Mouse (Mus musculus) CD4-positive, CD25-positive, alpha-beta regulatory T cell, adult 2 months (primary cell): Measurements from ENCODE around the gene Kif2a.
A peak's percentile ranks its signal among the peaks of the same experiment; 100 is the strongest.

Experiments used
- DNase-seq: peaks from one replicate; pipeline ENCODE4 v3.0.0-alpha.2; 2012; ENCODE audit warnings: low read depth, low spot score

Kif2a gene

DNA sequence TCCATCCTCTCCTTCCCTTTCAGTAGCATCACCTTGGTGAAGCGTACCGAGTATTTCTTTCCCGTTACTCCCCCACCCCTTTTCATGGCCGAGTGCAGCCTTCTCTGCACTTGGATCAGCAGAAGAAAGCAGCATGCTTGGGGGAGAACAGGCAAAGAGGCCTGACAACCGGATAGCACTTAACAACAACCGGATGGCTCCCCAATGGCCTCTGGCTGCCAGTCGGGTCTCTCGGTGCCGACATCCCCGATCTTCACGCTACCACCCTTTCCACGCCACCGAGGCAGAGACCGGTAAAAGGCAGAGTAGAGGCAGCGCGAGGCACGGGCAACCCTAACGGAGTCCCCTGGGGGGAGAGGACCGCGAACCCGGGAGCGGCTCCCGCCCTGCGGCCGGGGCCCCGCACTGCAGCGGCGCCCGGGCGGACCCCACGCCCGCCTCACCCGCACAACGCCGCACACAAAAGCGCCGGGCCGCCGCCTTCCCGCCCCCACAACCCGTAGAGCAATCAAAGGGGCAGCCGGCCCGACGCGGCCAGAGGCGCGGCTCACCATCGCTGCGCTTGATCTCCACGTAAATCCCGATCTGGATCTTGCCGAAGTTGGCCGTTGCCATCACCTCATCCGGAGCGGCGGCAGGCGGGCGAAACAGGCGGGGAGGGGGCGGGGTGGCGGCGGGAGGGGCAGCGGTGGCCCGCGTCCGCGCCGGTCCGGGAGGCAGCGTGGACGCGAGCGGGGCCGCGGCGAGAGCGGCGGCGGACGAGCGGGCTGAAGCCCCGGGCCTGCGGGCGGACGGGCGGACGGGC lies at the start of gene Kif2a:
Gene Kif2a, minus strand, starts transcription at position 666 of the 805 bp plus-strand sequence.
- peak; percentile 61 for DNase-seq

DNA sequence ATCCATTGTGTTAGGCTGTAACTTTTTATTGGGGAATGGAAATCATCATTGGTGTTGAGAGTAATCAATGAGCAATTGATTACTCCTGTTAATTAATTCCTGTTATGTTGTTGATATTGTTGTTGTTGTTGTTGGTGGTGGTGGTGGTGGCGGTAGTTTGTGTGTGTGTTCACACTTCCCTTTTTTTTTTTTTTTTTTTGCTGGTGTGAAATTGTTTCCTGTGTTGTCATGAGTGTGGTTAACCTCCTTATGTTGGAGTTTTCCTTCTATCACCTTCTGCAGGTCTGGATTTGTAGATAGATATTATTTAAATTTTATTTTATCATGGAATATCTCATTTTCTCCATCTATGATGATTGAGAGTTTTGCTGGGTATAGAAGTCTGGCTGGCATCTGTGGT lies 47.1 kb upstream of the Kif2a start:
- DNase-seq: no peak

DNA sequence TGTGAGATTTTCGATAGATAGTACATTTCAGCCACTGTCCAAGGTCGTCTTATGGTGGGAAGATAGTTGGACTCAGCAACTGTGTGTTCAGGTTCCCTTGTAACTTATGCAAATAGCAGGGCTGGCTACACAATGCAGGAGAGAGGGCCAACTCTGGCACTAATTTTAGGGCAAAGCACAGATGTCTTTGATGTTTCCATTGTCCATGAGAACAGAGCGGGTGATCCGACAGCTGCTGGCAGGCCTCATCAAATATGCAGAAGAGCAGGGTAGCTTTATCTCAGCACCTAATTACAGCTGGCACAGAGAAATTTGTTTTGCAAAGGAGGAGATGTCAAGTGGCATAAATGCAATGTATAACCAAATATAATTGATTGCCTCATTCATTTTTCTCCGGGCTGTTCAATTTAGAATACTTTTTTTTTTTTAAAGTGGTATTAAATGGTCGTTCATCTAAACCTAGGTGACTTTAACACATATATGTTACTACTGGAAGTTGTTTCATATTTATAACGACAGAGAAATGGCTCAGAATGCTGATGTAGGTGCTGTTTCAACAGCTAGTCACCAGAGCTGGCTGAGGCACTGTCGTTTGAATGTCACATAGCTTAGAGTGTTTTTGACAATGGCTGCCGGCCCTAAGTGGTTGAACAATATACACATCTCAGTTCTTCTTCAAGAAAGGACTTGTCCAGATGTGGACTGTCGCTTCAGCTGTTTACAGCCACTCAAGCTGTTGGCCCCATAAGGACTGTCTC lies 43.4 kb upstream of the Kif2a start:
- no peak for DNase-seq

DNA sequence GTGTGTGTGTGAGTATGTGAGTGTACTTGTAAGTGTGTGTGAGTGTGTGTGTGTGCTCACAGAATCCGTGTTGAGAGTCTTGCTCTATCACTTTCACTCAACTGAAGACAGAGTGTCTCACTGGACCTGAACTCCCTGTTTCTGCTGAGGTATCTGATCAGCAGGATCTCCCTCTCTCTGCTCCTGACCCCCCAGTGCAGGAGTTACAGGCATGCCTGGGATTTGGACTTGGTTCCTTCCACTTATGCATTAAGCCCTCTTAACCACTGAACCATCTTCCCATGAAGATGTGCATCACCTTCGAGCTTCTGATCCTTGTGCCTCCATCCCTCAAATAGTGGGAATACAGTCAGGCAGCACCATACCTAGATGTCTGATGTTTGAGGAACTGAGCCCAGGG lies 42.3 kb upstream of the Kif2a start:
- no peak for DNase-seq

DNA sequence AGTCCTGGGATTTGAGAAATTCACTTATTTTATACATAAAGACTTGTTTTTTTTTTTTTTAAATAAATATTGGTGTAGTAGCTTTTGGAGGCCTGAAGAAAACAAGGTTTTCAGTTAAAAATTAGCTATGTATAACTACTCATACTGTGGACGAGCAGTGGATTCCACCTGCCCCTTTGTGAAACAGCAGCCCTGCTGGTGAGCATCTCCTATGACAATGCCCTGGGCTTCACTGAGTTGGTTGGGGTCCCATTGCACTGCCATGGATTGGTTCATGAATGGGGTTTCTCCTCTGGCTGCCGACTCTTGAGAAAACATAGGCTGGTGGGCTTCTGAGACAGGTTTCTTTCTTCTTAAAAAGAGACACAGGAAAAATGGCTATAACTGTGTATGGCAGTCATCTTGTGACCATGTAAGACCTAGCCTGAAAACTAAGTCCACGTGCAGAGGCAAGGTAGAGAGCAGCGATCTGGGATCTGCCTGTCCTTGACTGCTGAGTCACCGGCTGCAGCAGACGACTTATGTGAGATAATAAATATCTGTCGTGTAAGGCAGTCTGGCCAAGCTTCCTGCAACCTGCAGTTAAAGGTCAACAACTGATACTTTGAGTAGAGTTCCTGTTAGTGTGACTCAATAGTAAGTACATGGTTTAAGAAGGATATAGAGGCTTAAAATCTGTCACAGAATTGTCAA lies 41.3 kb upstream of the Kif2a start:
- no peak for DNase-seq

DNA sequence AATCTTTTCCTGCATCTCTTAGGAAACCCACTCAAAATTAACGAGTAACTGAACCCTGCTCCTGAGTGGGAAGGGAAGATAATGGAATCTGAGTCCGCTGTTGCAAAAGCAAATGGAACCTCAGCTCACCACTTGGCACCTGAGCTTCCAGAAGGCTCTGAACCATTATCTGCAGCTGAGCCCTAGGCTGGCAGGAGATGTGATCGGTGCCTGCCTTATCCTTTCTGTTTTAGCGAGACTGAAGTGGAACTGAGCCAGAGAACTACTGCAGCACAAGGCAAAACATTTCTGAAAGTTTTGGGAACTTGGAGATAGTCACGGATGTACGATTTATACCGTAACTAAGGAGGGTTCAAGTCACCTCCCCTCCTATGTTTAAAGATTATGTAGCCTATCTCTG lies 38.2 kb upstream of the Kif2a start:
- DNase-seq: no peak

DNA sequence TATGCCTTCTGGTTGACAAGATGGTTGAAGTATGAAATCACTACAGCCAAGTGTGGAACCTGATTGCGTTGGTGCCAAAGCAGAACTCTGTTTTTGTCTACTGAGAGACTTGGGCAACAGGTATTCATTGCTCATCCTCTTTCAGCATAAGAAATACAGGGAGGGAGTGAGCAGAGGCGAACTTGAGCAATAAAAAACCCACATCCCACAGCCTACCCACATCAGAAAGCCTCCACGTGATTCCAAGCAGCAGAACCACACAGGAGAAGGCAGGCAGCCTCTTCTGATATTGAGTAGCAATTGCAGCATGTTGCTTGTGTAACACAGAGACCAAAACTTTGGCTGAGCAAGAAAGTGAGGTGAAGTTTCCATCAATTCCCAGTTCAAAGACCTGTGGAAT lies 37.5 kb upstream of the Kif2a start:
- DNase-seq: peak; percentile 74

DNA sequence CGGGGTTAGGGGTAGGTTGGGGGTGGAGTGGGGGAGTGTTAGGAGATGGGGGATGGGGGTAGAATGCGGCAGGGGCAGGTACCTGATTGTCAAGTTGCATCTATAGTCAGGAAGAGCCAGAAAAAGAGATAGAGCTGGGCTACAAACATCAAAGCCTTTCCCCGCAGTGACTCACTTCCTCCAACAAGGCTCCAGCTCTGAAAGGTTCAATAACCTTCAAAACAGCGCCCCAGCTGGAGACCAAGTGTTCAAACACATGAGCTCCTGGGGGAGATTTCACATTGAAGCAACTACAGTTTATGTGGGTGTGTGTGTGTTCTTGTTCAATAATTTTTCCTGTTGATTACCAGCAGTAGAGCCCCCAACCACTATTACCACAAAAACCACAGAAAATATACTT lies 34.4 kb upstream of the Kif2a start:
- DNase-seq: peak; percentile 88

DNA sequence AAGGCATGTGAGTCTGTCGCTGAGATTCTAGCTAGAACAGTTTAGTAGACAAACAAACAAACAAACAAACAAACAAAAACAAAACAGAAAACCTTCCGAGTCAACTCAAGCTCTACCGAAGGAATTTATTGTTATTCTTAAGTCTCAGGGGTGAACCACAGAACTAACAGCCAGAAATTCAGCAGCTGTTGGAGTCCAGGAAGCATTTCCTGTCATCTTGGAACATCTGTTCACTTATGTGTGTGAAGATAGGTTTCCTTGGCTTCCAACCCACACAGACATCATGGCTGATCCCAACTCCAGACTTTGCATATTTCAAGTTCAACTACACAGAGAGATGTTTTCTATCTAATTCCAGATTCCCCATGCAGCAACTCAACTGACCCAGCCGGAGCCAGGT lies 32.6 kb upstream of the Kif2a start:
- no peak for DNase-seq

DNA sequence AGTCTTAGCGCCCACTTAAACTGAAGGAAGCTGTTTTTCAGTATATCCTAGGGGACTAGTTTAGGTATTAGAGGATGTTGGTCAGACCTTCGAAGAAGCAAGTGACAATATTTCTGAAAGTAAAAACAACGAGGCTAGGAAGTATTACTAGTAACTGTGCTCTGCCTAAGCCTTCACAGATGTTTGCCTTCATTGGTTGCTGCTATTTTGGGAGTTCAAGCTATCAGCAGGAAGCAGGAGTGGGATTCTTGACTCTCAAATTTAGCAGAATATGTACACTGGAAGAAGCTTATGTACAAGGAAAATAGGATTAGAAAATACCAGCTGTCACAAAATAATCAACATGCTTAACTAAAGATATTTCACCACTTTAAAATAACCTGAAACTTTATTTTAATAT lies 29.4 kb upstream of the Kif2a start:
- DNase-seq: no peak

DNA sequence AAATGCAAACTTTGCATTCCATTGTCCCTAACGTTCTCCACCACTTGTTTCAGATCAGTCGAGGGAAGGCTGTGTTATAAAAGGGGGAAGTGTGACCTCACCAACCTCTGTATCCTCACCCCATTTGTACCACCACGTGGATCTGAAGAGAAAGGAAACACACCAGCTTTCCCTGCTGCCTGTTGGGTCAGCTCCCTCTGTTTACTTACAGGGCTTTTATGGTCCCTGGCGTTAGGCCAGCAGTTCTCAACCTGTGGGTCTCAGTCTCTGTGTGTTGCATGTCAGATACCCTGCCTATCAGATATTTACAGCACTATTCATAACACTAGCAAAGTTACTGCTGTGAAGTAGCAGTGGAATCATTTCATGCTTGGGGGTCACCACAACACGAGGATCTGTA lies 22.3 kb upstream of the Kif2a start:
- no peak for DNase-seq

DNA sequence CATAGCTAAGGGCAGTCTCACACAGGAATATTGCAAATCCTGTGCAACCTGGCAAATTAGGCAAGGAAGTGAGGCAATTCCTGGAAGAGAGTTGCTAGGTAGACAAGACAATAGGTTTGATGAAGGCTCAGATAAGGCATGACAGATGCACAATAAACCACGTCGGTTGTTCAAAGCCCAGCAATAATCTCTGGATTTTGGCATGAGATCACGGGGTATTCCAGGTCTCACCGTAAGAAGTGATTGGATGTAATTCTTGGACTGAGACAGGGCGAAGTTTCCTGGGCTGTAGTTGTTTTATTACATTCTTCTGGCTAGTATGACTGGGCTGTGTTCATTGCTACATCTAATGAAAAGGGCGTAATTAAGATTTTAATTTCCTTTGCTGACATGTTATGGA lies 20.6 kb upstream of the Kif2a start:
- no peak for DNase-seq

DNA sequence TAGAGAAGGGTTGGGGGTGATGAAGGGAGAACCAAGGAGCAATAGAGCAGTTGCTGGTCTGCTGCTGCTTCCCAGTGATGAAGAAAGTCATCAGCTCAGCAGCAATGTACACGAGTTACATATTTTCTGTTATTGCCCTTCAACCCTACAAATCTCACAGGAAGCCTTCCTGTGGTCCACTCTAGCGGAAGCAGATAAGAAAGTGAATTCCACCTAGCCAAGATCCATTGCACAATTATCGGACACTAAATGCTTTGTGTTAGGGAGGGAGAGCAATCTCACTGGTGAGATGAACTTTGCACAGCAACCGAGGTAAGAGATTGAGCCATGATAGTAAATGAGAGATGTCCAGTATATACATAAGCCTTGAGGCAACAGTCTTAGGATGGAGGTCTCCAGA lies 17.6 kb upstream of the Kif2a start:
- DNase-seq: no peak

DNA sequence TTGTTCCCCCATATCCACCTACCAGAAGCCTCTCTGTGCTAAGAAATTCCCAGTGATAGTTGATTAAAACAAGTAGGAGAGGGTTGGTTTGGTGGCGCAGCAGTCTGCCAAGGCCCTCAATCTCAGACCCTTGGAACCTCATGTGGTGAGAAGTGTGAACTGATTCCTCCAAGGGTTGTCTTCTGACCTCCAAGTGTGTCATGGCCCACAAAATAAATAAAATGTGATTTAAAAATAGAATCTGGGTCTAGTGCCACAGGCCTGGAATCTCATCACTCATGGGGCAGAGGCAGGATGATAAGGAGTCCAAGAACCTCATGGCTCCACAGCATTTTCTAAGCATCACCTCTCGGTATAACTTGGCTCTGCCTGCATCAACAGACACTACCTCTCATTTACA lies 16.4 kb upstream of the Kif2a start:
- no peak for DNase-seq

DNA sequence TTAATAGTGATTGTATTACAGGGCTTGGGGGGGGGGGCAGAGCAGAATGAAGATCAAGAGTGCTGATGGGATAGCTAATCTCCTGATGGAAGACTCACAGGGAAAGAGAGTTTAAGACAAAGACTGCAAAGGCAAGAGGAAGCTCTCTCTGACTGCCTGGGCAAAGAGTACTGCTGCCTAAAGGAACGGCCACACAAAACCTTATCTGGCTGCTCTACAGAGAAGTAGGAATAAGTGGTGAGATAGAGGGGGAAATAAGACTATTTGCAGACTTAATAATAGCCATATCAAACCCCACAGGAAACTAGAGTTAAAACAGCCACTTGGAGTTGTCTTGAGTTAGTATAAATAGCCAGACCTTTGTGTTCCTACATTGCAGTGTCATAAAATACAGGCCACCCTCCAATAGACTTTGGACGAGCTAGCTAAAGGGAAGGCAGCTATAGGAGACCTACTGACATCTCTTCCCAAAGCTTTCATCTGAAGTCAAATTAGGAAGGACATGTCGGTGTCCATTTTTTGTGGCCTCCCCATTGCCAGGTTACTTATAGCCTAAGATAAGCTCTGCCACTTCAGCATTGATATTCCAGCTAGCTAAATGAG lies 13.7 kb upstream of the Kif2a start:
- no peak for DNase-seq

DNA sequence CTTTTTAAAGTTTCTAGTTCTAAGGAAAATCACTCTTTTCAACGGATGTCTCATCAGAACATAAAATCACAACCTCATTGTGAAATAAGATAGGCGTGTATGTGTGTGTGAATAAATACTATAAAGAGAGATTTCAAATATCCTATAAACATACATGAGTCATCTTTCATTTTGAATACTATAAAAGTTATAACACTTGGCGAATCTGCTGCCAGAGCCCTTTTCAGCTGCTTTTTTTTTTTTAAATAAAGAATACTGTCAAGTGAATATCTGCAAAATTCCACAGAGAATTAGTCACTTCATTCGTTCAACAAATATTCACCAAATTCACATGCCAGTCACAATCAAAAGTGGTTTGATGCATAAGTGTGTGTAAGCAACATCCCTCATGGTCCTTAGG lies 13.2 kb upstream of the Kif2a start:
- no peak for DNase-seq

DNA sequence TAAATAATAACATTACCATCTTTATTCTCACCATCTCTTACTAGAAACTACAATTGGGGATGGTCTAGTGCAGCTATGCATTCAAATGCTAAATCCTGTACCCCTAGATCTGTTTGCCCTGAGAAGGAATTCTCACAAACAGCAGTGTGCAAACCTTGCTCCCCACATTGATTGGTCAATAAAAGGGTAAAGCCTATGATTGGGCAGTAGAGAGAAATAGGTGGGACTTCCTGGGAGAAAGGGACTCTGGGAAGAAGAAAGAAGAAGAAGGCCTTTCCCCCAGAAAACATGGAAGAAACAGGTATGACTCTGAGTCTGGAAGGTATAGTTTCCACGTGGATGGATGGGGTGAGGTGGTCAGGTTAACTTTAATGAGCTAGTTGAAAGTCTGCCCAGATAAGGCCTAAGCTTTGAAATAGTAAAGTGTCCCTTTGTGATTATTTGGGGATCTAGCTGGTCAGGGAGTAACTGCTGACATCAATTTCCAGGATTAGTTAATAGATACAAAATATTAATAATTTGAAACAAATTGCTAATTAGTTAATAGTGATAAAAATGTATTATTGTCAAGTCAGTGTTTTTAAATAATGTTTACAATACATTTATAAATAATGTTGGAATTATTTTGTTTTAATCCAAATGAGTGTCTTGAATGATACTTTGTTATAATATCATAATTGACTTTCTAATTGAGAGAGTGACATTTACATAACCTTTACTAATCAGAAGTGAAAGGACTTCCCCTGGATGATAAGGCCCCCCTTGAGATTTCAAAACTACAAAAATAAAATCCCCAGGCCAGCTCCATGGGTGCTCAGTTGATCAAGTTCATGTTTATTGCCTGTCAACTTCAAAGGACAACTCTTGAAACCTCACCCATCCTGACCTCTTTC lies 12.3 kb upstream of the Kif2a start:
- peak; percentile 43 for DNase-seq

DNA sequence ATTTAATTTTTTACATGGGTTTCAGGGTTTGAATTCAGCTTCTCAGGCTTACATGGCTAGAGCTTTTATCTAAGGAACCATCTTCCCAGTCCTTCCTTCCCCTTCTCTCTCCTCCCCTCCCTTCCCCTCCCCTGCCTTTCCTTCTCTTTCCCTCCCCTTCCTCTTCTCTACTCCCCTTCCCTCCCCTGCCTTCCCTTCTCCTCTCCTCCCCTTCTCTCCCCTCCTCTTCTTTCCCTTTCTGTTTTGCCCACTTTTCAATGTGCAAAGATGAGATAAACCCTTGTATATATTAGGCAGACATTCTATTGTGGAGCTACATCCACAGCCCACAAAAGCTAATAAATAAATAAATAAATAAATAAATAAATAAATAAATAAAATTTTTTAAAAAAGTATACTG lies 9.3 kb upstream of the Kif2a start:
- no peak for DNase-seq

DNA sequence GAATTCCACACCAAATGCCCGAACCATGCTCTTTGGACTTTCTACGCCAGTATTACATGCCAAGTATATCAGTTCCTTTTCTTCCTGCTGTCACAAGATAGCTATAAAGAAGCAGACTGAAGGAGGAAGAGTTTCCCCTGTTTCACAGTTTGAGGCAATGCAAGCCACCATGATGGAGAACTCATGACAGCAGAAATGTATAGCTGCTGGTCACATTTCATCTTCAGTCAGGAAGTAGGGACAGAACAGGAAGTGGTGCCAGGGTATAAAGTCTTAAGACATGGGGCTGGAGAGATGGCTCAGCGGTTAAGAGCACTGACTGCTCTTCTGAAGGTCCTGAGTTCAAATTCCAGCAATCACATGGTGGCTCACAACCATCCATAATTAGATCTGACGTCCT lies 5.3 kb upstream of the Kif2a start:
- DNase-seq: no peak

DNA sequence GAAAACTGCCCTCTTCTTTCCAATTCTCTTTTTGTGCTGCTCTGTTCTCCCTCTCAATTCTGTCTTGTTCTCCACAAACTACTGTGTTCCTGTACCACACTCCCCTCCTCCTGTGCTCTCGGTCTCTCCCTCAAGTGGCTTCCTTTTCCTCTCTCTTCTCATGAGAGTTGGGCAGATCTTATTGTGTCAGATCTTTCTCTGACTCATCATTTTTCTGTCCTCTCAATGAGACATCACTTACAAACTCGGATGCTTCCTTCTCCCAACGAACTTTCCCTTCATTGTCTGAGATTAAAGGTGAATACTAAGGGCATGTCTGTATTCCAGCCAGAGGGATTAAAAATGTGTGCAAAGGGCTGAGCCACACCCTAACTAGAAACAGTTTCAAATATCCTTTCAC lies 3.7 kb upstream of the Kif2a start:
- no peak for DNase-seq
